Comparison of ENCODE assay signal across 10 mouse cellular contexts in the genomic region with DNA sequence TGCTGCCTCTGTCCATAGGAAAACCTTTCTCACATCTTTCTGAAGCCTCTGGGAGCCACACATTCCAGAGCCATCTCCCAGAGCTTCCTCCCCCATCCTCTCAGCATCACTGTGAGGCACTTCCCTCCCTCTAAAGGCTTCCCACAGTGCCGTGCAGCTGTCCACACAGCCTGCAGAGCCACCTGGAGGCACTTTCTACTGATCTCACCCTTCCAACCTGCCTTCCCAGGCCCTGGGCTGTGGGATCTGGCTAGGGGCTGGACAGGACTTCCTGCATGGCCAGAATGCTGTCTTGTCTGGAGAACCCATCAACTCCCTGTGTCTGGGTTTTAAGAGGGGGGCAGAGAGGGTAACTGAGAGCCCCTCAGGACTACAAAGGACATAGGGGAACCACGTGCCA. TPM values are rescaled to one million over a fixed set of nuclear protein-coding genes. Genes with fewer than 3 reads are reported as not detected.
A peak's percentile ranks its signal among the peaks of the same experiment; 100 is the strongest.
DNase-seq lines count a peak whose midpoint lies in the region; ATAC-seq and TF ChIP-seq lines count a peak whose summit lies in the region.
"Had no signal": no experiment of that assay in that cellular context is flagged by ENCODE, and none has a peak within 500 bp of the region (broad histone marks: within the 10 kb centered on the region; RNA-seq: fewer than 3 reads in every experiment).

No protein-coding gene starts in this region.

- no peak for TF ChIP-seq POLR2A in bone marrow, adult 2 months (IDR thresholded peaks at IDR 0.05; ENCODE audit: borderline replicate concordance, control insufficient read depth, low read depth, low read length)

- no peak overlapping the region for H3K4me2 ChIP-seq in embryonic facial prominence, embryonic 12.5 days (replicated peaks)
- H3K4me2 ChIP-seq in limb, embryonic 15.5 days: no peak overlapping the region
- H3K4me2 ChIP-seq in forebrain, embryonic 13.5 days: no peak overlapping the region
- H3K4me2 ChIP-seq: hindbrain, embryonic 15.5 days had no signal

- peak in 1 of 2 experiments; percentile 26 for DNase-seq in left cerebral cortex, adult 2 months (ENCODE audit: extremely low spot score in 1 of 2, low spot score in 2 of 2)
- DNase-seq in left cerebral cortex, adult 11 months (ENCODE audit: low spot score): no peak
- DNase-seq in thymus, postnatal 0 days (ENCODE audit: low spot score): no peak
- DNase-seq: adrenal gland, postnatal 14 days had no signal

- no peaks in the 10 kb centered on the region for H3K36me3 ChIP-seq in embryonic facial prominence, embryonic 12.5 days
- no peaks in the 10 kb centered on the region for H3K36me3 ChIP-seq in limb, embryonic 15.5 days
- no peaks in the 10 kb centered on the region for H3K36me3 ChIP-seq in forebrain, embryonic 13.5 days (ENCODE audit: poor library complexity, severe bottlenecking)
- H3K36me3 ChIP-seq: hindbrain, embryonic 15.5 days had no signal

- no peaks in the 10 kb centered on the region for H3K9me3 ChIP-seq in embryonic facial prominence, embryonic 12.5 days
- no peaks in the 10 kb centered on the region for H3K9me3 ChIP-seq in limb, embryonic 15.5 days
- no peaks in the 10 kb centered on the region for H3K9me3 ChIP-seq in forebrain, embryonic 13.5 days (replicated peaks)
- H3K9me3 ChIP-seq: hindbrain, embryonic 15.5 days had no signal

- no peak overlapping the region for H3K9ac ChIP-seq in embryonic facial prominence, embryonic 12.5 days
- no peak overlapping the region for H3K9ac ChIP-seq in limb, embryonic 15.5 days
- no peak overlapping the region for H3K9ac ChIP-seq in forebrain, embryonic 13.5 days
- H3K9ac ChIP-seq: hindbrain, embryonic 15.5 days had no signal

- no peaks in the 10 kb centered on the region for H3K27me3 ChIP-seq in embryonic facial prominence, embryonic 12.5 days
- H3K27me3 ChIP-seq in limb, embryonic 15.5 days: no peaks in the 10 kb centered on the region
- H3K27me3 ChIP-seq in forebrain, embryonic 13.5 days: no peaks in the 10 kb centered on the region
- H3K27me3 ChIP-seq: hindbrain, embryonic 15.5 days had no signal

- peak; percentile 52 for TF ChIP-seq CTCF in left cerebral cortex, adult 2 months (IDR thresholded peaks at IDR 0.05)
- TF ChIP-seq CTCF in bone marrow, adult 2 months (IDR thresholded peaks at IDR 0.05; ENCODE audit: control insufficient read depth, insufficient read depth, low read length): peak; percentile 24; the same call in 1 of the 2 replicates

- WGBS in bone marrow, adult 2 months: 37% methylated on average over 2 of the region's 2 CpGs
- 40% methylated on average over 2 of the region's 2 CpGs for WGBS in embryonic facial prominence, embryonic 12.5 days
- 22% methylated on average over 2 of the region's 2 CpGs for WGBS in limb, embryonic 15.5 days
- WGBS in forebrain, embryonic 13.5 days: 36% methylated on average over 2 of the region's 2 CpGs

- H3K27ac ChIP-seq in left cerebral cortex, adult 2 months: no peak overlapping the region
- no peak overlapping the region for H3K27ac ChIP-seq in bone marrow, adult 2 months (ENCODE audit: control insufficient read depth, insufficient read depth, low read depth, low read length, poor library complexity)
- no peak overlapping the region for H3K27ac ChIP-seq in embryonic facial prominence, embryonic 12.5 days
- peak overlapping the region; percentile 70 for H3K27ac ChIP-seq in limb, embryonic 15.5 days
- no peak overlapping the region for H3K27ac ChIP-seq in forebrain, embryonic 13.5 days
- H3K27ac ChIP-seq: hindbrain, embryonic 15.5 days had no signal

- ATAC-seq in embryonic facial prominence, embryonic 12.5 days (ENCODE audit: insufficient number of reproducible peaks, insufficient read depth, low FRiP score, low TSS enrichment): peak; percentile 43; the same call in 1 of the 2 replicates
- ATAC-seq in limb, embryonic 15.5 days (ENCODE audit: insufficient number of reproducible peaks, low FRiP score, low TSS enrichment, low read depth): no peak
- no peak for ATAC-seq in forebrain, embryonic 13.5 days

- H3K4me1 ChIP-seq in bone marrow, adult 2 months (ENCODE audit: control insufficient read depth, insufficient read depth, low read length): peaks cover 15% of the 10 kb centered on the region
- peaks cover 11% of the 10 kb centered on the region for H3K4me1 ChIP-seq in embryonic facial prominence, embryonic 12.5 days
- H3K4me1 ChIP-seq in limb, embryonic 15.5 days: peaks cover 43% of the 10 kb centered on the region
- H3K4me1 ChIP-seq in forebrain, embryonic 13.5 days: peaks cover 21% of the 10 kb centered on the region

- H3K4me3 ChIP-seq in left cerebral cortex, adult 2 months: no peak overlapping the region
- H3K4me3 ChIP-seq in bone marrow, adult 2 months (replicated peaks; ENCODE audit: control insufficient read depth, low read depth, low read length): no peak overlapping the region
- no peak overlapping the region for H3K4me3 ChIP-seq in embryonic facial prominence, embryonic 12.5 days
- no peak overlapping the region for H3K4me3 ChIP-seq in limb, embryonic 15.5 days
- no peak overlapping the region for H3K4me3 ChIP-seq in forebrain, embryonic 13.5 days
- H3K4me3 ChIP-seq: hindbrain, embryonic 15.5 days; myocyte had no signal

- intact Hi-C loops in left cerebral cortex, adult 2 months (cut with DNase I): no loop called here

RNA-seq across cellular contexts. Expression of a gene that starts 31.0 kb away (rescaled TPM):
- total RNA-seq in left cerebral cortex, adult 2 months (2021): 10 to 100 TPM; 23.8 to 23.9 TPM
- polyA plus RNA-seq in bone marrow, adult 2 months (2011; ENCODE audit: insufficient read depth, insufficient read length, low replicate concordance, missing spikeins): 21.8 and 36.9 TPM in 2 replicates
- polyA plus RNA-seq in embryonic facial prominence, embryonic 12.5 days (2016; fragmentation: Nextera tagmentation; extraction: Ambion mirVana): 16.4 and 20.3 TPM in 2 replicates
- polyA plus RNA-seq in limb, embryonic 15.5 days (2015; fragmentation: Nextera tagmentation; extraction: Ambion mirVana): 23.1 and 24.3 TPM in 2 replicates
- 28.1 and 32.8 TPM in 2 replicates for polyA plus RNA-seq in forebrain, embryonic 13.5 days (2015; fragmentation: Nextera tagmentation; extraction: Ambion mirVana)
- 44.3 and 54.9 TPM in 2 replicates for polyA plus RNA-seq in thymus, postnatal 0 days (2015; fragmentation: Nextera tagmentation; extraction: Ambion mirVana)

RNA-seq across cellular contexts. Expression of a gene that starts 32.3 kb away (rescaled TPM):
- total RNA-seq in left cerebral cortex, adult 2 months (2021): 10 to 100 TPM; 62.4 to 67.4 TPM
- polyA plus RNA-seq in bone marrow, adult 2 months (2011; ENCODE audit: insufficient read depth, insufficient read length, low replicate concordance, missing spikeins): 91.0 and 128 TPM in 2 replicates
- polyA plus RNA-seq in embryonic facial prominence, embryonic 12.5 days (2016; fragmentation: Nextera tagmentation; extraction: Ambion mirVana): 97.3 and 101 TPM in 2 replicates
- 107 and 122 TPM in 2 replicates for polyA plus RNA-seq in limb, embryonic 15.5 days (2015; fragmentation: Nextera tagmentation; extraction: Ambion mirVana)
- polyA plus RNA-seq in forebrain, embryonic 13.5 days (2015; fragmentation: Nextera tagmentation; extraction: Ambion mirVana): 50.2 and 55.8 TPM in 2 replicates
- polyA plus RNA-seq in thymus, postnatal 0 days (2015; fragmentation: Nextera tagmentation; extraction: Ambion mirVana): 43.6 and 50.0 TPM in 2 replicates

RNA-seq across cellular contexts. Expression of a gene that starts 39.0 kb away (rescaled TPM):
- total RNA-seq in left cerebral cortex, adult 2 months (2021): not detected
- polyA plus RNA-seq in bone marrow, adult 2 months (2011; ENCODE audit: insufficient read depth, insufficient read length, low replicate concordance, missing spikeins): not detected in 2 replicates
- polyA plus RNA-seq in embryonic facial prominence, embryonic 12.5 days (2016; fragmentation: Nextera tagmentation; extraction: Ambion mirVana): not detected in 2 replicates
- polyA plus RNA-seq in limb, embryonic 15.5 days (2015; fragmentation: Nextera tagmentation; extraction: Ambion mirVana): 0.24 TPM in 1 of 2 replicates, not detected in the other
- not detected in 2 replicates for polyA plus RNA-seq in forebrain, embryonic 13.5 days (2015; fragmentation: Nextera tagmentation; extraction: Ambion mirVana)
- not detected in 2 replicates for polyA plus RNA-seq in thymus, postnatal 0 days (2015; fragmentation: Nextera tagmentation; extraction: Ambion mirVana)
- total RNA-seq: adrenal gland, postnatal 14 days had no signal
- polyA plus RNA-seq: hindbrain, embryonic 15.5 days; myocyte had no signal

RNA-seq across cellular contexts. Expression of a gene that starts 56.7 kb away (rescaled TPM):
- 1 to 10 TPM; 1.3 to 1.8 TPM for total RNA-seq in left cerebral cortex, adult 2 months (2021)
- polyA plus RNA-seq in bone marrow, adult 2 months (2011; ENCODE audit: insufficient read depth, insufficient read length, low replicate concordance, missing spikeins): 10.6 and 32.5 TPM in 2 replicates
- polyA plus RNA-seq in embryonic facial prominence, embryonic 12.5 days (2016; fragmentation: Nextera tagmentation; extraction: Ambion mirVana): 17.0 and 17.8 TPM in 2 replicates
- polyA plus RNA-seq in limb, embryonic 15.5 days (2015; fragmentation: Nextera tagmentation; extraction: Ambion mirVana): 31.5 and 36.3 TPM in 2 replicates
- 2.5 and 3.6 TPM in 2 replicates for polyA plus RNA-seq in forebrain, embryonic 13.5 days (2015; fragmentation: Nextera tagmentation; extraction: Ambion mirVana)
- polyA plus RNA-seq in thymus, postnatal 0 days (2015; fragmentation: Nextera tagmentation; extraction: Ambion mirVana): 14.7 and 14.9 TPM in 2 replicates
